Comparison of ENCODE assay signal across 13 mouse cellular contexts in genomic region chr7:73278616-73279015, GRCm38 (mm10).
DNase-seq lines count a peak whose midpoint lies in the region.
"Had no signal": no experiment of that assay in that cellular context is flagged by ENCODE, and none has a peak within 500 bp of the region (broad histone marks: within the 10 kb centered on the region; RNA-seq: fewer than 3 reads in every experiment).

No protein-coding gene starts in this region.

- peak; percentile 48 for DNase-seq in brain, adult 2 months (ENCODE audit: low read depth, low spot score)
- peak; percentile 57 for DNase-seq in cerebellum, adult 11-12 months
- peak; percentile 69 to 78 for DNase-seq in cerebellum, postnatal 25 days
- DNase-seq in gastrocnemius, postnatal 36 days = peak; percentile 29 to 53
- no peak for DNase-seq in left cerebral cortex, postnatal 14 days (ENCODE audit: low spot score in 2 of 2)
- DNase-seq in layer of hippocampus, adult 8-10 months (ENCODE audit: low spot score in 2 of 2) = no peak
- no peak for DNase-seq in frontal cortex, adult 2 months (ENCODE audit: extremely low spot score in 1 of 2, low spot score in 1 of 2)
- DNase-seq in kidney, postnatal 25 days = no peak
- DNase-seq: kidney, adult 9 months; kidney, postnatal 4 days; liver; liver, postnatal 0 days; lung, postnatal 14 days had no signal

- intact Hi-C loops in gastrocnemius, postnatal 36 days (cut with DNase I) = no loop called here
- intact Hi-C loops in left cerebral cortex, postnatal 14 days (cut with DNase I) = no loop called here

Comparison
In these comparisons a context has a peak if more than half of its experiments do, and no peak if none do; other contexts are left out.
1. DNase-seq: peak in brain, adult 2 months (single experiment), cerebellum, adult 11-12 months (single experiment), cerebellum, postnatal 25 days (2 of 2) and gastrocnemius, postnatal 36 days (2 of 2); none in left cerebral cortex, postnatal 14 days (0 of 2), layer of hippocampus, adult 8-10 months (0 of 2), frontal cortex, adult 2 months (0 of 2) and kidney, postnatal 25 days (0 of 2).